Mouse (Mus musculus): ENCODE results near the gene Grid1. TPM values are rescaled to one million over a fixed set of nuclear protein-coding genes. Genes with fewer than 3 reads are reported as not detected.

The Grid1 gene
- polyA plus RNA-seq, 1 experiment, result 0.13 TPM

- DNase-seq, result no peak
- H3K4me3 ChIP-seq (replicated peaks; ENCODE audit: extremely low read depth, low read depth, low read length), result no peak overlapping the region
- H3K4me1 ChIP-seq (ENCODE audit: control insufficient read depth, insufficient read depth, low read length), result no peaks in the 10 kb centered on the region
- TF ChIP-seq CTCF (IDR thresholded peaks at IDR 0.05; ENCODE audit: insufficient read depth, low read length) (no peak), POLR2A (IDR thresholded peaks at IDR 0.05; ENCODE audit: borderline replicate concordance, extremely low read depth, low read depth, low read length) (no peak)
- WGBS, result 60% methylated on average over 2 of the region's 2 CpGs
Measured at GRCm38 (mm10) chr14:35574489-35574888, 754.6 kb downstream of the Grid1 start.

DNA sequence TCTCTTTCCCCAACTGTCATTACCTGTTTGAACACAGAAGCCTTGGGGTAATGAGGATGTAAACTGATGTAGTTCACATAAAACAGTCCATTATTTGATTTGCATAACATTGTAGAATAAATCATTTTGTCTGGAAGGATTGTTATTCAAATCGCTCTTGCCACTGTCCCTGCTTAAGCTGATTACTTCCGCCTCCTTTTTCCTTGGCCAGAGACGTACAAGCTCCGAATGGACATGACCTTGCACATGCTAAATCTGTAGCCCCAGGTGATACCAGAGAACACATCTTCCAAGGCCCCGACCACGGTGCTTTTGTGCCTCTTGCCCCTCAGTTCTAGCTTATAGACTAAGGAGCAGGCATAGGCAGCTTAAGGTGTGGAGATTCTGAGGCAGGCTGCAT, 755.4 kb downstream of the Grid1 start:
- H3K4me1 ChIP-seq (ENCODE audit: control insufficient read depth, insufficient read depth, low read length), result no peaks in the 10 kb centered on the region
- H3K4me3 ChIP-seq (replicated peaks; ENCODE audit: extremely low read depth, low read depth, low read length), result no peak overlapping the region
- DNase-seq, result no peak
- TF ChIP-seq CTCF (IDR thresholded peaks at IDR 0.05; ENCODE audit: insufficient read depth, low read length) (no peak), POLR2A (IDR thresholded peaks at IDR 0.05; ENCODE audit: borderline replicate concordance, extremely low read depth, low read depth, low read length) (no peak)
- WGBS, result 79% methylated on average over 6 of the region's 6 CpGs

DNA sequence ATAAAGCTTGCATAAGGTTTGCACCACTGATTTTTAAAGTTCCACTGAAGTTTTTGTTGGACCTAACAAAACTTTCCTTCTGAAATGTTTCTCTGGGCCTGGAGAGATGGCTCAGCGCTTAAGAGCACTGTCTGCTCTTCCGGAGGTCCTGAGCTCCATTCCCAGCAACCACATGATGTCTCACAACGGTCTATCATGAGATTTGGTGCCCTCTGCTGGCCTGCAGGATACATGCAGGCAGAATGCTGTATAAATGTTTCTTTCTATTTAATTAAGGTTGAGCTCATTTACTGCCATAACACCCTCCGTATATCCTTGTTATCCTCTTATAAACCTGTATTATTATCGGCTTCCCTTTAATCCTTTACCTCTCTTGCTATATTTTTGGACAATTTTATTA, 805.8 kb downstream of the Grid1 start:
- TF ChIP-seq CTCF (IDR thresholded peaks at IDR 0.05; ENCODE audit: insufficient read depth, low read length) (no peak), POLR2A (IDR thresholded peaks at IDR 0.05; ENCODE audit: borderline replicate concordance, extremely low read depth, low read depth, low read length) (no peak)
- 88% methylated on average over 5 of the region's 5 CpGs for WGBS

More for the DNA sequence above, 805.8 kb downstream of the Grid1 start:
- no peak for DNase-seq
- Histone ChIP-seq H3K4me3 (replicated peaks; ENCODE audit: extremely low read depth, low read depth, low read length) (no peak overlapping the region), H3K4me1 (ENCODE audit: control insufficient read depth, insufficient read depth, low read length) (no peaks in the 10 kb centered on the region)

Other genes with a start within 250 kb of the Grid1 start
- gene Ldb3, start 231.4 kb upstream of the Grid1 start, polyA plus RNA-seq (2012; rRNA removed), result 26.6 and 81.2 TPM in 2 replicates
- gene Opn4, start 220.0 kb upstream of the Grid1 start, polyA plus RNA-seq (2012; rRNA removed), result 0.22 TPM in 1 of 2 replicates, not detected in the other
- 9.3 and 23.0 TPM in 2 replicates for gene Wapl, start 146.2 kb upstream of the Grid1 start, polyA plus RNA-seq (2012; rRNA removed)